Mouse (Mus musculus): Measurements from ENCODE around the gene Chst11.
A peak's percentile ranks its signal among the peaks of the same experiment; 100 is the strongest.

The Chst11 gene

GRCm38 (mm10) chr10:83182573-83182960, 197.3 kb downstream of the Chst11 start:
- peak; percentile 72 for DNase-seq

GRCm38 (mm10) chr10:83183634-83184479, 198.6 kb downstream of the Chst11 start:
- no peak for DNase-seq

GRCm38 (mm10) chr10:83184480-83185069, 199.3 kb downstream of the Chst11 start:
- DNase-seq: peak; percentile 37

GRCm38 (mm10) chr10:83185121-83185520, 199.8 kb downstream of the Chst11 start:
- no peak for DNase-seq

- DNase-seq: no peak
Measured at GRCm38 (mm10) chr10:83186167-83186566, 200.9 kb downstream of the Chst11 start.

GRCm38 (mm10) chr10:83186984-83187383, 201.7 kb downstream of the Chst11 start:
- DNase-seq: no peak

- DNase-seq: no peak
Measured at GRCm38 (mm10) chr10:83189071-83189470, 203.8 kb downstream of the Chst11 start.

- no peak for DNase-seq
Measured at GRCm38 (mm10) chr10:83191476-83191875, 206.2 kb downstream of the Chst11 start.

GRCm38 (mm10) chr10:83191982-83192381, 206.7 kb downstream of the Chst11 start:
- DNase-seq: no peak

- DNase-seq: peak; percentile 70
Measured at GRCm38 (mm10) chr10:83197690-83198336, 212.5 kb downstream of the Chst11 start.

GRCm38 (mm10) chr10:83198692-83199091, 213.4 kb downstream of the Chst11 start:
- no peak for DNase-seq

- no peak for DNase-seq
Measured at GRCm38 (mm10) chr10:83199290-83199689, 214.0 kb downstream of the Chst11 start.

- DNase-seq: no peak
Measured at GRCm38 (mm10) chr10:83201525-83201924, 216.2 kb downstream of the Chst11 start.

GRCm38 (mm10) chr10:83202906-83203702, 217.8 kb downstream of the Chst11 start:
- peak; percentile 31 for DNase-seq

GRCm38 (mm10) chr10:83208436-83208835, 223.1 kb downstream of the Chst11 start:
- no peak for DNase-seq

GRCm38 (mm10) chr10:83209388-83209787, 224.1 kb downstream of the Chst11 start:
- no peak for DNase-seq

GRCm38 (mm10) chr10:83210122-83210521, 224.8 kb downstream of the Chst11 start:
- no peak for DNase-seq

- no peak for DNase-seq
Measured at GRCm38 (mm10) chr10:83210968-83211583, 225.8 kb downstream of the Chst11 start.

- no peak for DNase-seq
Measured at GRCm38 (mm10) chr10:83212618-83213017, 227.3 kb downstream of the Chst11 start.

GRCm38 (mm10) chr10:83215559-83215958, 230.3 kb downstream of the Chst11 start:
- no peak for DNase-seq

- DNase-seq: no peak
Measured at GRCm38 (mm10) chr10:83217256-83217655, 232.0 kb downstream of the Chst11 start.

- DNase-seq: no peak
Measured at GRCm38 (mm10) chr10:83218778-83219177, 233.5 kb downstream of the Chst11 start.

- peak; percentile 63 for DNase-seq
Measured at GRCm38 (mm10) chr10:83219729-83220128, 234.4 kb downstream of the Chst11 start.

Measured in cerebellum, adult 11 months (tissue).